In genomic region chr11:31462440-31462839, GRCm38 (mm10) we compare ENCODE assay signal across 18 mouse cellular contexts.
DNase-seq lines count a peak whose midpoint lies in the region; ATAC-seq lines count a peak whose summit lies in the region.
"Had no signal": no experiment of that assay in that cellular context is flagged by ENCODE, and none has a peak within 500 bp of the region (broad histone marks: within the 10 kb centered on the region; RNA-seq: fewer than 3 reads in every experiment).

No protein-coding gene starts in this region.

- H3K27ac ChIP-seq in heart, embryonic 12.5 days (ENCODE audit: poor library complexity, severe bottlenecking), result no peak overlapping the region
- no peak overlapping the region for H3K27ac ChIP-seq in limb, embryonic 10.5 days
- H3K27ac ChIP-seq: embryonic facial prominence, embryonic 13.5 days; forebrain, embryonic 12.5 days; heart, embryonic 15.5 days; hindbrain, embryonic 15.5 days had no signal

- no peak overlapping the region for H3K4me3 ChIP-seq in heart, embryonic 12.5 days
- no peak overlapping the region for H3K4me3 ChIP-seq in limb, embryonic 10.5 days
- H3K4me3 ChIP-seq: embryonic facial prominence, embryonic 13.5 days; forebrain, embryonic 12.5 days; heart, embryonic 15.5 days; hindbrain, embryonic 15.5 days had no signal

- no peak overlapping the region for H3K4me2 ChIP-seq in heart, embryonic 12.5 days
- H3K4me2 ChIP-seq: embryonic facial prominence, embryonic 13.5 days; forebrain, embryonic 12.5 days; heart, embryonic 15.5 days; hindbrain, embryonic 15.5 days had no signal

- no peaks in the 10 kb centered on the region for H3K4me1 ChIP-seq in heart, embryonic 12.5 days (replicated peaks)
- no peaks in the 10 kb centered on the region for H3K4me1 ChIP-seq in limb, embryonic 10.5 days
- H3K4me1 ChIP-seq: embryonic facial prominence, embryonic 13.5 days; forebrain, embryonic 12.5 days; heart, embryonic 15.5 days; hindbrain, embryonic 15.5 days had no signal

- H3K36me3 ChIP-seq in heart, embryonic 12.5 days, result no peaks in the 10 kb centered on the region
- no peaks in the 10 kb centered on the region for H3K36me3 ChIP-seq in limb, embryonic 10.5 days
- H3K36me3 ChIP-seq: embryonic facial prominence, embryonic 13.5 days; forebrain, embryonic 12.5 days; heart, embryonic 15.5 days; hindbrain, embryonic 15.5 days had no signal

- H3K9ac ChIP-seq in heart, embryonic 12.5 days, result no peak overlapping the region
- H3K9ac ChIP-seq: embryonic facial prominence, embryonic 13.5 days; forebrain, embryonic 12.5 days; heart, embryonic 15.5 days; hindbrain, embryonic 15.5 days had no signal

- no peak for ATAC-seq in heart, embryonic 12.5 days (ENCODE audit: insufficient number of reproducible peaks, low FRiP score)
- ATAC-seq: forebrain, embryonic 16.5 days; intestine, embryonic 16.5 days had no signal

- H3K9me3 ChIP-seq in heart, embryonic 12.5 days (replicated peaks), result no peaks in the 10 kb centered on the region
- H3K9me3 ChIP-seq in limb, embryonic 10.5 days (replicated peaks), result no peaks in the 10 kb centered on the region
- H3K9me3 ChIP-seq: forebrain, embryonic 12.5 days; heart, embryonic 15.5 days; hindbrain, embryonic 15.5 days had no signal

- no peaks in the 10 kb centered on the region for H3K27me3 ChIP-seq in heart, embryonic 12.5 days (replicated peaks)
- H3K27me3 ChIP-seq in limb, embryonic 10.5 days (ENCODE audit: low read depth, poor library complexity, severe bottlenecking), result no peaks in the 10 kb centered on the region
- H3K27me3 ChIP-seq: embryonic facial prominence, embryonic 13.5 days; forebrain, embryonic 12.5 days; heart, embryonic 15.5 days; hindbrain, embryonic 15.5 days had no signal

- peak; percentile 26 to 73 for DNase-seq in heart, adult 9 months (ENCODE audit: low spot score in 2 of 2)
- peak; percentile 26 for DNase-seq in gonadal fat pad, adult 2 months (ENCODE audit: low read depth)
- DNase-seq in limb, embryonic 10.5 days (ENCODE audit: low spot score), result peak; percentile 9
- DNase-seq in testis, postnatal 14 days (ENCODE audit: low spot score), result peak; percentile 18
- no peak for DNase-seq in lung, adult 18-20 months
- DNase-seq: adrenal gland, adult 2 months; adrenal gland, postnatal 25 days; cerebellum, adult 18-20 months; cerebellum, adult 9-11 months; cerebellum, postnatal 36 days; gastrocnemius, postnatal 10 days had no signal

Comparison
In these comparisons a context has a peak if more than half of its experiments do, and no peak if none do; other contexts are left out.
1. DNase-seq: peak in heart, adult 9 months (2 of 2), gonadal fat pad, adult 2 months (single experiment), limb, embryonic 10.5 days (single experiment) and testis, postnatal 14 days (single experiment); none in lung, adult 18-20 months (0 of 2).